Mouse (Mus musculus) liver, embryonic 14.5 days (tissue): ENCODE measurements around the gene Atg7.

Experiments used
- CTCF ChIP-seq: IDR thresholded peaks from 2 replicates; pipeline ENCODE4 v1.5.1; 2016; ENCODE audit warnings: antibody characterized with exemption, low read depth, control low read depth
- EP300 ChIP-seq: IDR thresholded peaks from 2 replicates; pipeline ENCODE4 v1.6.1; 2016; ENCODE audit warnings: antibody characterized with exemption, low read depth

GRCm38 (mm10) chr6:114644531-114644930 lies 1.6 kb downstream of the Atg7 start:
- TF ChIP-seq CTCF (no peak), EP300 (no peak)
